Mouse (Mus musculus) lung, postnatal 0 days (tissue): ENCODE measurements around the gene Rbm34. TPM values are rescaled to one million over a fixed set of nuclear protein-coding genes. Genes with fewer than 3 reads are reported as not detected.
A peak's percentile ranks its signal among the peaks of the same experiment; 100 is the strongest.

Experiments used
- ATAC-seq: fragments of 200-750 bp; cut with Nextera tagmentation; 2 replicates; pipeline ENCODE4 v1.8.0; 2017; ENCODE audit warnings: moderate library complexity
- DNase-seq: peaks from one replicate; pipeline ENCODE4 v3.0.0-alpha.2; 2016; ENCODE audit warnings: low spot score
- H3K27ac ChIP-seq: fragments of 300-500 bp; sonication (generic); 2 replicates; pipeline ENCODE4 v1.5.1; 2014; ENCODE audit warnings: antibody characterized with exemption, mild to moderate bottlenecking, low read length, mixed read lengths
- H3K27me3 ChIP-seq: fragments of 300-500 bp; sonication (generic); replicated peaks from 2 replicates; pipeline ENCODE4 v1.6.1; 2014; ENCODE audit warnings: low read length, mixed read lengths; ENCODE audit not compliant: insufficient read depth
- H3K36me3 ChIP-seq: fragments of 300-500 bp; sonication (generic); 2 replicates; pipeline ENCODE4 v1.6.1; 2014; ENCODE audit warnings: low read length, mixed read lengths; ENCODE audit not compliant: insufficient read depth
- H3K4me1 ChIP-seq: fragments of 300-500 bp; sonication (generic); 2 replicates; pipeline ENCODE4 v1.6.1; 2014; ENCODE audit warnings: antibody characterized with exemption, low read depth, low read length, mixed read lengths; ENCODE audit not compliant: insufficient read depth
- H3K4me2 ChIP-seq: fragments of 300-500 bp; sonication (generic); replicated peaks from 2 replicates; pipeline ENCODE4 v1.6.1; 2014; ENCODE audit warnings: low read depth, mild to moderate bottlenecking, low read length, moderate library complexity, mixed read lengths
- H3K4me3 ChIP-seq: fragments of 300-500 bp; sonication (generic); 2 replicates; pipeline ENCODE4 v1.5.1; 2014; ENCODE audit warnings: low read depth, low read length
- H3K9ac ChIP-seq: fragments of 300-500 bp; sonication (generic); replicated peaks from 2 replicates; pipeline ENCODE4 v1.6.1; 2014; ENCODE audit warnings: low read depth, mild to moderate bottlenecking
- H3K9me3 ChIP-seq: fragments of 300-500 bp; sonication (generic); 2 replicates; pipeline ENCODE4 v1.6.1; 2016; ENCODE audit warnings: low read length, mixed read lengths
- CTCF ChIP-seq: IDR thresholded peaks from 2 replicates; pipeline ENCODE4 v1.5.1; 2016; ENCODE audit warnings: antibody characterized with exemption, mild to moderate bottlenecking
- EP300 ChIP-seq: IDR thresholded peaks from 2 replicates; pipeline ENCODE4 v1.6.1; 2016; ENCODE audit warnings: antibody characterized with exemption, mild to moderate bottlenecking, control low read depth
- WGBS: fragments of 180-500 bp; shearing (Covaris S2); extraction: QIAGEN DNeasy Blood & Tissue Kit; methylation state at CpG from one replicate; pipeline ENCODE4 v1.1.7; 2014; 5-methylcytosine and 5-hydroxymethylcytosine counted together
- polyA plus RNA-seq: library from polyadenylated mRNA; unstranded; fragments of >200 nt; fragmentation: Nextera tagmentation; extraction: Ambion mirVana; gene quantifications from 2 replicates; pipeline ENCODE4 v1.2.1, GENCODE M21; 2015

Gene Rbm34
- polyA plus RNA-seq, 1 experiment from 2014 or later = 15.5 TPM

- ATAC-seq (no peak), DNase-seq (no peak)
- no peak overlapping the region for H3K9ac ChIP-seq
- no peak overlapping the region for H3K4me2 ChIP-seq
- H3K27ac ChIP-seq = no peak overlapping the region
- no peak overlapping the region for H3K4me3 ChIP-seq
- 0 out of 2 replicates have a peak, but pooled peaks cover 4% of the 10 kb centered on the region for H3K36me3 ChIP-seq
- no peaks in the 10 kb centered on the region for H3K27me3 ChIP-seq
- no peaks in the 10 kb centered on the region for H3K4me1 ChIP-seq
- no peaks in the 10 kb centered on the region for H3K9me3 ChIP-seq
- no peak for TF ChIP-seq CTCF
- no peak for TF ChIP-seq EP300
These were observed 42.8 kb downstream of the Rbm34 start for GRCm38 (mm10) chr8:126928028-126928427.

- H3K4me1 ChIP-seq = no peaks in the 10 kb centered on the region
- no peaks in the 10 kb centered on the region for H3K27me3 ChIP-seq
- no peak overlapping the region for H3K4me2 ChIP-seq
- H3K36me3 ChIP-seq = no peaks in the 10 kb centered on the region
- TF ChIP-seq CTCF (peak; percentile 59), EP300 (no peak)
- H3K4me3 ChIP-seq = no peak overlapping the region
- no peak for ATAC-seq
- H3K9me3 ChIP-seq = no peaks in the 10 kb centered on the region
- 38% methylated on average over 1 of the region's 1 CpGs for WGBS
- no peak overlapping the region for H3K9ac ChIP-seq
- peak; percentile 48 for DNase-seq
- no peak overlapping the region for H3K27ac ChIP-seq
These were observed 43.8 kb downstream of the Rbm34 start for GRCm38 (mm10) chr8:126927058-126927457.

- H3K4me3 ChIP-seq = no peak overlapping the region
- H3K27me3 ChIP-seq = no peaks in the 10 kb centered on the region
- no peaks in the 10 kb centered on the region for H3K36me3 ChIP-seq
- ATAC-seq (no peak), DNase-seq (no peak)
- H3K9me3 ChIP-seq = no peaks in the 10 kb centered on the region
- no peaks in the 10 kb centered on the region; the same call in 1 of the 2 replicates for H3K4me1 ChIP-seq
- no peak overlapping the region for H3K4me2 ChIP-seq
- WGBS = 86% methylated on average over 7 of the region's 7 CpGs
- TF ChIP-seq CTCF (no peak), EP300 (no peak)
- no peak overlapping the region for H3K9ac ChIP-seq
- H3K27ac ChIP-seq = no peak overlapping the region
These were observed 47.9 kb downstream of the Rbm34 start for GRCm38 (mm10) chr8:126922981-126923380.

- Histone ChIP-seq H3K4me3 (no peak overlapping the region), H3K4me1 (peaks cover 8% of the 10 kb centered on the region; the same call in 1 of the 2 replicates), H3K9me3 (no peaks in the 10 kb centered on the region), H3K27me3 (no peaks in the 10 kb centered on the region), H3K27ac (no peak overlapping the region), H3K36me3 (no peaks in the 10 kb centered on the region), H3K9ac (no peak overlapping the region), H3K4me2 (no peak overlapping the region)
- no peak for ATAC-seq
- DNase-seq = no peak
- whole genome bisulfite sequencing = 88% methylated on average over 3 of the region's 3 CpGs
- TF ChIP-seq EP300 (no peak), CTCF (no peak)
These were observed 49.4 kb downstream of the Rbm34 start for GRCm38 (mm10) chr8:126921432-126921831.

GRCm38 (mm10) chr8:126920845-126921244 is 50.0 kb downstream of the Rbm34 start:
- Histone ChIP-seq H3K4me2 (no peak overlapping the region), H3K9me3 (no peaks in the 10 kb centered on the region), H3K9ac (no peak overlapping the region), H3K27me3 (no peaks in the 10 kb centered on the region), H3K27ac (peak overlapping the region; percentile 49; the same call in 1 of the 2 replicates), H3K4me3 (no peak overlapping the region), H3K36me3 (no peaks in the 10 kb centered on the region), H3K4me1 (peaks cover 8% of the 10 kb centered on the region; the same call in 1 of the 2 replicates)
- DNase-seq = peak; percentile 97
- TF ChIP-seq CTCF (peak; percentile 94), EP300 (peak; percentile 79)
- 11% methylated on average over 3 of the region's 3 CpGs for WGBS
- ATAC-seq = peak; percentile 89

GRCm38 (mm10) chr8:126920386-126920785 is 50.5 kb downstream of the Rbm34 start:
- H3K9ac ChIP-seq = no peak overlapping the region
- H3K4me2 ChIP-seq = no peak overlapping the region
- peaks cover 8% of the 10 kb centered on the region; the same call in 1 of the 2 replicates for H3K4me1 ChIP-seq
- peak overlapping the region; percentile 49; the same call in 1 of the 2 replicates for H3K27ac ChIP-seq
- DNase-seq (no peak), ATAC-seq (no peak)
- H3K4me3 ChIP-seq = no peak overlapping the region
- no peaks in the 10 kb centered on the region for H3K36me3 ChIP-seq
- no peaks in the 10 kb centered on the region for H3K27me3 ChIP-seq
- 72% methylated on average over 6 of the region's 6 CpGs for WGBS
- TF ChIP-seq EP300 = no peak
- no peak for TF ChIP-seq CTCF
- no peaks in the 10 kb centered on the region for H3K9me3 ChIP-seq

- H3K27ac ChIP-seq = no peak overlapping the region
- H3K4me3 ChIP-seq = no peak overlapping the region
- ATAC-seq (no peak), DNase-seq (no peak)
- no peak overlapping the region for H3K9ac ChIP-seq
- no peaks in the 10 kb centered on the region for H3K27me3 ChIP-seq
- peaks cover 10% of the 10 kb centered on the region; the same call in 1 of the 2 replicates for H3K4me1 ChIP-seq
- no peak for TF ChIP-seq CTCF
- no peak for TF ChIP-seq EP300
- H3K36me3 ChIP-seq = no peaks in the 10 kb centered on the region
- no peaks in the 10 kb centered on the region for H3K9me3 ChIP-seq
- H3K4me2 ChIP-seq = no peak overlapping the region
- WGBS = 85% methylated on average over 5 of the region's 5 CpGs
These were observed 51.2 kb downstream of the Rbm34 start for GRCm38 (mm10) chr8:126919703-126920102.
